Mouse (Mus musculus) lung, postnatal 10 days (tissue): ENCODE data around the gene Cacfd1.

Experiments used
- DNase-seq: peaks from one replicate; pipeline ENCODE4 v3.0.0; 2021

The Cacfd1 gene

GRCm38 (mm10) chr2:27027618-27028436 is 18.1 kb downstream of the Cacfd1 start, which contains the start of gene Slc2a6:
TSS of gene Slc2a6 (minus strand) at chr2:27027998.
- peak; percentile 93 for DNase-seq

- no peak for DNase-seq
Measured at GRCm38 (mm10) chr2:27028437-27029015, 18.8 kb downstream of the Cacfd1 start.

- DNase-seq = no peak
Measured at GRCm38 (mm10) chr2:27032361-27032760, 22.6 kb downstream of the Cacfd1 start.

GRCm38 (mm10) chr2:27036003-27036402 is 26.3 kb downstream of the Cacfd1 start:
- DNase-seq = no peak

- DNase-seq = no peak
Measured at GRCm38 (mm10) chr2:27037008-27037407, 27.3 kb downstream of the Cacfd1 start.

GRCm38 (mm10) chr2:27038596-27038995 is 28.9 kb downstream of the Cacfd1 start:
- DNase-seq = peak; percentile 91

GRCm38 (mm10) chr2:27039286-27039685 is 29.6 kb downstream of the Cacfd1 start:
- DNase-seq = peak; percentile 44

- no peak for DNase-seq
Measured at GRCm38 (mm10) chr2:27042131-27042844, 32.6 kb downstream of the Cacfd1 start.

- DNase-seq = peak; percentile 91
Measured at GRCm38 (mm10) chr2:27043461-27043860, 33.7 kb downstream of the Cacfd1 start.

GRCm38 (mm10) chr2:27044166-27044565 is 34.4 kb downstream of the Cacfd1 start:
- peak; percentile 32 for DNase-seq

GRCm38 (mm10) chr2:27044641-27045040 is 34.9 kb downstream of the Cacfd1 start:
- DNase-seq = no peak

- DNase-seq = peak; percentile 93
Measured at GRCm38 (mm10) chr2:27045979-27046770, 36.4 kb downstream of the Cacfd1 start.

GRCm38 (mm10) chr2:27049408-27049807 is 39.7 kb downstream of the Cacfd1 start:
- DNase-seq = no peak

GRCm38 (mm10) chr2:27058251-27058650 is 48.5 kb downstream of the Cacfd1 start:
- DNase-seq = no peak

GRCm38 (mm10) chr2:27058751-27059150 is 49.0 kb downstream of the Cacfd1 start:
- DNase-seq = no peak

- DNase-seq = no peak
Measured at GRCm38 (mm10) chr2:27059187-27059586, 49.5 kb downstream of the Cacfd1 start.

GRCm38 (mm10) chr2:27067124-27067523 is 57.4 kb downstream of the Cacfd1 start:
- DNase-seq = no peak

- no peak for DNase-seq
Measured at GRCm38 (mm10) chr2:27067996-27068395, 58.3 kb downstream of the Cacfd1 start.

- DNase-seq = no peak
Measured at GRCm38 (mm10) chr2:27069646-27070045, 59.9 kb downstream of the Cacfd1 start.

- DNase-seq = no peak
Measured at GRCm38 (mm10) chr2:27070247-27070813, 60.6 kb downstream of the Cacfd1 start.
